Mouse (Mus musculus): Measurements from ENCODE around the gene Nudt19.
"Not testable (repeated sequence)": the region's sequence is repeated elsewhere in the genome, so short reads cannot be mapped to it uniquely, and the experiment has no call there.

Nudt19 gene

GRCm38 (mm10) chr7:35564872-35565271 is 8.8 kb upstream of the Nudt19 start:
- peak in 1 of 2 experiments; percentile 55 for DNase-seq

GRCm38 (mm10) chr7:35564067-35564865 is 8.2 kb upstream of the Nudt19 start:
- DNase-seq = no peak

GRCm38 (mm10) chr7:35563071-35563470 is 7.0 kb upstream of the Nudt19 start:
- DNase-seq = no peak

GRCm38 (mm10) chr7:35559838-35560237 is 3.7 kb upstream of the Nudt19 start:
- DNase-seq = no peak

- no peak for DNase-seq
Measured at GRCm38 (mm10) chr7:35558681-35559080, 2.6 kb upstream of the Nudt19 start.

GRCm38 (mm10) chr7:35557577-35557976 is 1.5 kb upstream of the Nudt19 start:
- no peak for DNase-seq

GRCm38 (mm10) chr7:35556905-35557304 is 801 bp upstream of the Nudt19 start:
- DNase-seq = no peak

GRCm38 (mm10) chr7:35555224-35556204 is 590 bp downstream of the Nudt19 start:
- peak; percentile 85 to 94 for DNase-seq

GRCm38 (mm10) chr7:35554605-35555175 is 1.4 kb downstream of the Nudt19 start:
- DNase-seq = peak; percentile 32 to 54

- DNase-seq = peak; percentile 57 to 80
Measured at GRCm38 (mm10) chr7:35553751-35554604, 2.1 kb downstream of the Nudt19 start.

GRCm38 (mm10) chr7:35545881-35546280 is 10.2 kb downstream of the Nudt19 start:
- DNase-seq = peak; percentile 74 to 79

GRCm38 (mm10) chr7:35537562-35537961 is 18.5 kb downstream of the Nudt19 start, which contains the start of gene Tdrd12:
Gene Tdrd12 (minus strand): TSS chr7:35537745.
- DNase-seq = no peak

GRCm38 (mm10) chr7:35535750-35536512 is 20.2 kb downstream of the Nudt19 start:
- no peak for DNase-seq

GRCm38 (mm10) chr7:35530544-35530943 is 25.6 kb downstream of the Nudt19 start:
- DNase-seq = not testable (repeated sequence)

- no peak for DNase-seq
Measured at GRCm38 (mm10) chr7:35530026-35530425, 26.1 kb downstream of the Nudt19 start.

- no peak for DNase-seq
Measured at GRCm38 (mm10) chr7:35526795-35527194, 29.3 kb downstream of the Nudt19 start.

GRCm38 (mm10) chr7:35501995-35502394 is 54.1 kb downstream of the Nudt19 start:
- DNase-seq = peak; percentile 25 to 42

GRCm38 (mm10) chr7:35497516-35497915 is 58.6 kb downstream of the Nudt19 start:
- DNase-seq = no peak

Data from kidney, postnatal 25 days (tissue).